Mouse (Mus musculus) hindbrain, embryonic 14.5 days (tissue): Measurements from ENCODE around the gene Ablim1. TPM values are rescaled to one million over a fixed set of nuclear protein-coding genes. Genes with fewer than 3 reads are reported as not detected.

ENCODE experiments used
- ATAC-seq: fragments of 200-750 bp; cut with Nextera tagmentation; 2 replicates; pipeline ENCODE4 v1.8.0; 2017; ENCODE audit warnings: moderate number of reproducible peaks, mild to moderate bottlenecking, moderate TSS enrichment, moderate library complexity; ENCODE audit not compliant: low FRiP score
- DNase-seq: peaks from one replicate; pipeline ENCODE4 v3.0.0-alpha.2; 2015; ENCODE audit warnings: low spot score
- H3K27ac ChIP-seq: fragments of 300-500 bp; sonication (generic); 2 replicates; pipeline ENCODE4 v1.5.1; 2014; ENCODE audit warnings: mild to moderate bottlenecking, moderate library complexity
- H3K27me3 ChIP-seq: fragments of 300-500 bp; sonication (generic); 2 replicates; pipeline ENCODE4 v1.6.1; 2014; ENCODE audit warnings: mild to moderate bottlenecking, low read length, mixed read lengths; ENCODE audit not compliant: control insufficient read depth, insufficient read depth
- H3K36me3 ChIP-seq: fragments of 300-500 bp; sonication (generic); replicated peaks from 2 replicates; pipeline ENCODE4 v1.6.1; 2014; ENCODE audit not compliant: control insufficient read depth, insufficient read depth
- H3K4me1 ChIP-seq: fragments of 300-500 bp; sonication (generic); replicated peaks from 2 replicates; pipeline ENCODE4 v1.6.1; 2014; ENCODE audit warnings: antibody characterized with exemption, low read length, mixed read lengths; ENCODE audit not compliant: control insufficient read depth, insufficient read depth
- H3K4me2 ChIP-seq: fragments of 300-500 bp; sonication (generic); replicated peaks from 2 replicates; pipeline ENCODE4 v1.6.1; 2014; ENCODE audit warnings: mild to moderate bottlenecking, moderate library complexity
- H3K4me3 ChIP-seq: fragments of 300-500 bp; sonication (generic); replicated peaks from 2 replicates; pipeline ENCODE4 v1.5.1; 2014; ENCODE audit warnings: mild to moderate bottlenecking, low read length
- H3K9ac ChIP-seq: fragments of 300-500 bp; sonication (generic); 2 replicates; pipeline ENCODE4 v1.6.1; 2014
- H3K9me3 ChIP-seq: fragments of 300-500 bp; sonication (generic); 2 replicates; pipeline ENCODE4 v1.6.1; 2016; ENCODE audit warnings: low read length; ENCODE audit not compliant: control insufficient read depth
- WGBS: fragments of 180-500 bp; shearing (Covaris S2); extraction: QIAGEN DNeasy Blood & Tissue Kit; methylation state at CpG from one replicate; pipeline ENCODE4 v1.1.7; 2014; 5-methylcytosine and 5-hydroxymethylcytosine counted together
- polyA plus RNA-seq: library from polyadenylated mRNA; unstranded; fragments of >200 nt; fragmentation: Nextera tagmentation; extraction: Ambion mirVana; gene quantifications from 2 replicates; pipeline ENCODE4 v1.2.1, GENCODE M21; 2014

The Ablim1 gene
- polyA plus RNA-seq, 1 experiment from 2014 or later, result 56.6 TPM

GRCm38 (mm10) chr19:57101986-57102385 lies 212.7 kb downstream of the Ablim1 start:
- Histone ChIP-seq H3K36me3 (no peaks in the 10 kb centered on the region), H3K9me3 (no peaks in the 10 kb centered on the region), H3K9ac (no peak overlapping the region), H3K4me2 (no peak overlapping the region), H3K27me3 (no peaks in the 10 kb centered on the region), H3K27ac (no peak overlapping the region), H3K4me3 (no peak overlapping the region), H3K4me1 (no peaks in the 10 kb centered on the region)
- DNase-seq (no peak), ATAC-seq (no peak)
- 90% methylated on average over 7 of the region's 7 CpGs for WGBS

DNA sequence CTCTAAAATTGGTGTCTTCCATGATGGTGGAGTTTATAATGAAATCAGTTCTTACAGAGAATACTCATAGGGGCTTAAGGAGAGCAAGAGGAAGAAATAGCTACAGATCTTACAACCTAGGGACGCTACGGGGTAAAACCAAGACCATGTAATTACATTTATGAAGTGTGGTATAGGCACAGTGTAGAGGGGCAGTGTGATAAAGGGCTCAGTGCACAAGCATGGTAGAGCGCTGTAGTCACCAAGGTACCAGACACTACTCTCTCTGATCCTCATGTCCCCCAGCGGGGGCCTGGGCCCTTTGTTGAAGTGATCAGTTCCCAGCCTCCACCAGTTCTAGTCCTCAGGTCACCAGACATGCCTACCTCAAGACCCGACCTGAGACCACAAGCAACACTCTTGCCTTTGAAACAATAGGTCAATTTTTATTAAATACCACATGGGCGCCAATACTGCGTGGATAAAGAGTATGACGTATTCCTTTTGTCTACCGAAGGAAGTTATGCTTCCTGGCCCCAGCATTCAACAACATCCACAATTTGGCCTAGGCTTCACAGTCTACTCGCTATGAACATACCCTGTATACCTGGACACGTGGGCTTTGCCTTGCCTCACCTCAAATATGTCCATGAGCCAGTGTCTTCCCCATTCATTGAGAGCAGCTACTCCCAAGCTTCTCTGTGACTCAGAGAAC lies 213.8 kb downstream of the Ablim1 start:
- ATAC-seq (no peak), DNase-seq (no peak)
- Histone ChIP-seq H3K27me3 (no peaks in the 10 kb centered on the region), H3K4me1 (no peaks in the 10 kb centered on the region), H3K9me3 (no peaks in the 10 kb centered on the region), H3K4me2 (no peak overlapping the region), H3K4me3 (no peak overlapping the region), H3K36me3 (no peaks in the 10 kb centered on the region), H3K27ac (no peak overlapping the region), H3K9ac (no peak overlapping the region)
- WGBS, result 92% methylated on average over 11 of the region's 11 CpGs

- H3K4me2 ChIP-seq, result no peak overlapping the region
- DNase-seq (no peak), ATAC-seq (no peak)
- no peaks in the 10 kb centered on the region for H3K9me3 ChIP-seq
- H3K27me3 ChIP-seq, result no peaks in the 10 kb centered on the region
- no peak overlapping the region for H3K4me3 ChIP-seq
- no peak overlapping the region for H3K27ac ChIP-seq
- WGBS, result 94% methylated on average over 9 of the region's 9 CpGs
- H3K4me1 ChIP-seq, result no peaks in the 10 kb centered on the region
- no peaks in the 10 kb centered on the region for H3K36me3 ChIP-seq
- H3K9ac ChIP-seq, result no peak overlapping the region
Observed at GRCm38 (mm10) chr19:57099986-57100385, 214.7 kb downstream of the Ablim1 start.

GRCm38 (mm10) chr19:57099094-57099357 lies 215.7 kb downstream of the Ablim1 start:
- Histone ChIP-seq H3K27me3 (no peaks in the 10 kb centered on the region), H3K9ac (no peak overlapping the region), H3K4me1 (no peaks in the 10 kb centered on the region), H3K9me3 (no peaks in the 10 kb centered on the region), H3K36me3 (no peaks in the 10 kb centered on the region), H3K27ac (no peak overlapping the region; the same call in 1 of the 2 replicates), H3K4me3 (no peak overlapping the region), H3K4me2 (no peak overlapping the region)
- ATAC-seq (no peak), DNase-seq (no peak)
- WGBS, result 86% methylated on average over 4 of the region's 4 CpGs

- Histone ChIP-seq H3K4me1 (no peaks in the 10 kb centered on the region), H3K9ac (no peak overlapping the region), H3K9me3 (no peaks in the 10 kb centered on the region), H3K4me3 (no peak overlapping the region), H3K27ac (no peak overlapping the region; the same call in 1 of the 2 replicates), H3K27me3 (no peaks in the 10 kb centered on the region), H3K4me2 (no peak overlapping the region), H3K36me3 (no peaks in the 10 kb centered on the region)
- DNase-seq (no peak), ATAC-seq (no peak)
- WGBS, result 82% methylated on average over 14 of the region's 14 CpGs
Observed at GRCm38 (mm10) chr19:57098241-57099093, 216.3 kb downstream of the Ablim1 start.

GRCm38 (mm10) chr19:57095340-57095739 lies 219.4 kb downstream of the Ablim1 start:
- H3K36me3 ChIP-seq, result no peaks in the 10 kb centered on the region
- DNase-seq (no peak), ATAC-seq (no peak)
- no peak overlapping the region for H3K9ac ChIP-seq
- no peak overlapping the region for H3K27ac ChIP-seq
- H3K4me3 ChIP-seq, result no peak overlapping the region
- no peaks in the 10 kb centered on the region for H3K27me3 ChIP-seq
- WGBS, result 91% methylated on average over 7 of the region's 7 CpGs
- no peaks in the 10 kb centered on the region for H3K9me3 ChIP-seq
- H3K4me2 ChIP-seq, result no peak overlapping the region
- H3K4me1 ChIP-seq, result no peaks in the 10 kb centered on the region

DNA sequence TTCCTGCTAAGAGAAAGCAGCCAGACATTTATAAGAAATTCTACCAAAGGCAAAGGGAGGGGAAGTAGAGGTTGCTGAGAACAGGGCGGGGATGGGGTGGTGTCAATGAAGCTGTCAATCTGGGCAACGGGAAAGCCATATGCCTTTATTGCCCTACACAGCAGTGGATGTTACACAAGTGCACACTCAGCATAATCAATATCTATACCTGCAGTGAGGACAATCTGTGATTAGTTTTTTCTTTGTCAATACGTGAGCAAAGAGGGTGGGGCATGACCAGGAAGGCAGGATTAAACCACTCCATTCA lies 221.1 kb downstream of the Ablim1 start:
- H3K27me3 ChIP-seq, result no peaks in the 10 kb centered on the region
- H3K9me3 ChIP-seq, result no peaks in the 10 kb centered on the region
- H3K4me2 ChIP-seq, result no peak overlapping the region
- no peak overlapping the region for H3K4me3 ChIP-seq
- H3K9ac ChIP-seq, result no peak overlapping the region
- WGBS, result 65% methylated on average over 3 of the region's 3 CpGs
- no peaks in the 10 kb centered on the region for H3K36me3 ChIP-seq
- no peaks in the 10 kb centered on the region for H3K4me1 ChIP-seq
- DNase-seq, result no peak
- no peak overlapping the region for H3K27ac ChIP-seq
- ATAC-seq, result no peak

DNA sequence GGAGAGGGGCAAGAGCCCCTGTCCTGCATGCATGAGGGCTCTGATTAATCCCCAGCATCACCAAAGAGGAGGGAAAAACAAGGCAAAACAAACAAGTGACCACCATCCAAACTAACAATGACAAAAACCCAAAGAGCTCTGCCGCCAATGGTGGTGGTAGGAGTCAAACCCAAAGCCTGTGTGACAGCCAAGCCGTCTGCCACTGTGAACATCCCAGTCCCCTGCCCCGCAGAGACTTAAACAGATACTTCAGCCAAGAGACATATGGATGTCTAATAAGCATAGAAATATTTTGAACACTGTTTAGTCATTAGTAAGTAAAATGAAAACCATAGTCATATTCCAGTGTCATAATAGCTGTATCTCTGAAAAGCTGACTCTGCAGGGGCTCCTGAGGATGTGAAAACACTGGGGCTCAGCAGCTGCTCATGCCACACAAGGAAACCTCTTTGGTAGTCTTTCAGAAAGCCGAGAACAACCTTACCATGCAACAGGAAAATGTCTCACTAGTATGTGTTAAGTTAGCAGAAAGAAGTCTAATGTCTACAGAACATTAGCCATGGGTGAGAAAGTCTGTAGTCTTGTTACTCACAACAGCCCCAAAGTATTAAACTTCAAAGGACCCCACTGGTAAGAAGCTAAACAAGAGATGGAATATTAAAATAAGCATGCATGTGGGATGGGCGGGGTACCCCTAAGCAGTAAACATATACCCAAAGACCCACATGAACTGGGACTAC lies 221.6 kb downstream of the Ablim1 start:
- Histone ChIP-seq H3K4me2 (no peak overlapping the region), H3K4me3 (no peak overlapping the region), H3K27ac (no peak overlapping the region), H3K36me3 (no peaks in the 10 kb centered on the region), H3K4me1 (no peaks in the 10 kb centered on the region), H3K27me3 (no peaks in the 10 kb centered on the region), H3K9me3 (no peaks in the 10 kb centered on the region), H3K9ac (no peak overlapping the region)
- WGBS, result 83% methylated on average over 5 of the region's 5 CpGs
- no peak for ATAC-seq
- no peak for DNase-seq

DNA sequence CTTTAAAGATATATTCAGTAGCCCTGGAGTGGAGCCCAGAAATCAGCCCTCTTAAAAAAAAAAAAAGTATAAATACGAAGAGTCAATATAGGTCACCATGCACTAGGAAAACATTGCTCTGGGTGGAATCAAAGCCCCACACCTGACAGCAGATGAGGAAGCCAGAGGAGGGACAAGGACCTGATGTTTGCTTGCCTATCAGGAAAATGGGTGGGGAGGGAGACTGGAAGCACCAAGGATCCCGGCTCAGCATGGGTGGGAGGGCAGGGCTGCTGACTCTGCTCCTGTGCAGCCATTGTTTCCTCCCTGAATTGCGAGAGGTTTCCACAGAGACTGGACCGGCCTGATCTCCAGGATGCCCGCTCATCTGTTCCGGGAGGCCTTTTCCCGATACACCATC lies 223.4 kb downstream of the Ablim1 start:
- Histone ChIP-seq H3K4me3 (no peak overlapping the region), H3K36me3 (no peaks in the 10 kb centered on the region)

More for the DNA sequence above, 223.4 kb downstream of the Ablim1 start:
- 60% methylated on average over 7 of the region's 7 CpGs for WGBS
- no peaks in the 10 kb centered on the region for H3K9me3 ChIP-seq
- no peak for ATAC-seq
- no peak for DNase-seq
- H3K27ac ChIP-seq, result no peak overlapping the region
- no peaks in the 10 kb centered on the region for H3K4me1 ChIP-seq
- H3K9ac ChIP-seq, result no peak overlapping the region
- H3K27me3 ChIP-seq, result no peaks in the 10 kb centered on the region
- H3K4me2 ChIP-seq, result no peak overlapping the region
